Mouse (Mus musculus): ENCODE results near the gene Hunk. TPM values are rescaled to one million over a fixed set of nuclear protein-coding genes. Genes with fewer than 3 reads are reported as not detected.

Gene Hunk
- polyA plus RNA-seq, 1 experiment from 2014 or later: 15.0 TPM

GRCm38 (mm10) chr16:90379897-90380296, 5.9 kb upstream of the Hunk start:
- Histone ChIP-seq H3K4me2 (replicated peaks) (no peak overlapping the region), H3K9me3 (0 out of 2 replicates have a peak, but pooled peaks cover 7% of the 10 kb centered on the region), H3K27ac (replicated peaks) (no peak overlapping the region), H3K27me3 (peaks cover 47% of the 10 kb centered on the region), H3K9ac (replicated peaks) (no peak overlapping the region), H3K4me1 (peaks cover 4% of the 10 kb centered on the region), H3K4me3 (no peak overlapping the region), H3K36me3 (no peaks in the 10 kb centered on the region)
- ATAC-seq (ENCODE audit: low FRiP score, low read depth): peak; percentile 65
- 15% methylated on average over 11 of the region's 11 CpGs for WGBS

- Histone ChIP-seq H3K27me3 (peaks cover 50% of the 10 kb centered on the region), H3K27ac (replicated peaks) (no peak overlapping the region), H3K4me2 (replicated peaks) (no peak overlapping the region), H3K4me3 (no peak overlapping the region), H3K9ac (replicated peaks) (no peak overlapping the region), H3K9me3 (0 out of 2 replicates have a peak, but pooled peaks cover 7% of the 10 kb centered on the region), H3K4me1 (peaks cover 11% of the 10 kb centered on the region), H3K36me3 (no peaks in the 10 kb centered on the region)
- 82% methylated on average over 3 of the region's 3 CpGs for WGBS
- ATAC-seq (ENCODE audit: low FRiP score, low read depth): no peak
Measured at GRCm38 (mm10) chr16:90381633-90382032, 4.2 kb upstream of the Hunk start.

GRCm38 (mm10) chr16:90382701-90383280, 3.0 kb upstream of the Hunk start:
- Histone ChIP-seq H3K4me2 (replicated peaks) (no peak overlapping the region), H3K4me1 (peaks cover 21% of the 10 kb centered on the region), H3K27me3 (peaks cover 50% of the 10 kb centered on the region), H3K4me3 (no peak overlapping the region), H3K9me3 (0 out of 2 replicates have a peak, but pooled peaks cover 7% of the 10 kb centered on the region), H3K27ac (replicated peaks) (no peak overlapping the region), H3K36me3 (no peaks in the 10 kb centered on the region), H3K9ac (replicated peaks) (no peak overlapping the region)
- ATAC-seq (ENCODE audit: low FRiP score, low read depth): no peak
- WGBS: 87% methylated on average over 10 of the region's 10 CpGs

GRCm38 (mm10) chr16:90384058-90384457, 1.8 kb upstream of the Hunk start:
- no peak for ATAC-seq (ENCODE audit: low FRiP score, low read depth)
- no peak overlapping the region for H3K4me3 ChIP-seq
- H3K9me3 ChIP-seq: 0 out of 2 replicates have a peak, but pooled peaks cover 7% of the 10 kb centered on the region
- no peak overlapping the region for H3K9ac ChIP-seq (replicated peaks)
- peaks cover 41% of the 10 kb centered on the region for H3K27me3 ChIP-seq
- WGBS: 81% methylated on average over 3 of the region's 3 CpGs
- no peak overlapping the region for H3K27ac ChIP-seq (replicated peaks)
- H3K4me2 ChIP-seq (replicated peaks): no peak overlapping the region
- H3K36me3 ChIP-seq: no peaks in the 10 kb centered on the region
- H3K4me1 ChIP-seq: peaks cover 33% of the 10 kb centered on the region

GRCm38 (mm10) chr16:90384846-90385245, 967 bp upstream of the Hunk start:
- Histone ChIP-seq H3K4me3 (peak overlapping the region; percentile 76), H3K36me3 (no peaks in the 10 kb centered on the region; the same call in 1 of the 2 replicates), H3K4me1 (peaks cover 41% of the 10 kb centered on the region), H3K27me3 (peaks cover 41% of the 10 kb centered on the region), H3K9ac (replicated peaks) (peak overlapping the region; percentile 88), H3K9me3 (0 out of 2 replicates have a peak, but pooled peaks cover 7% of the 10 kb centered on the region), H3K27ac (replicated peaks) (0 out of 2 replicates have a peak overlapping the region, but pooled peaks have one; percentile 96), H3K4me2 (replicated peaks) (peak overlapping the region; percentile 91)
- WGBS: 3% methylated on average over 12 of the region's 12 CpGs
- no peak for ATAC-seq (ENCODE audit: low FRiP score, low read depth)

GRCm38 (mm10) chr16:90385326-90385687, 506 bp upstream of the Hunk start:
- Histone ChIP-seq H3K36me3 (no peaks in the 10 kb centered on the region; the same call in 1 of the 2 replicates), H3K4me2 (replicated peaks) (peak overlapping the region; percentile 91), H3K9ac (replicated peaks) (peak overlapping the region; percentile 88), H3K4me1 (peaks cover 45% of the 10 kb centered on the region), H3K27ac (replicated peaks) (peak overlapping the region; percentile 96), H3K9me3 (0 out of 2 replicates have a peak, but pooled peaks cover 7% of the 10 kb centered on the region), H3K27me3 (peaks cover 41% of the 10 kb centered on the region), H3K4me3 (peak overlapping the region; percentile 76)
- under 1% methylated on average over 16 of the region's 16 CpGs for WGBS
- peak; percentile 52 for ATAC-seq (ENCODE audit: low FRiP score, low read depth)

GRCm38 (mm10) chr16:90386514-90387160, 824 bp downstream of the Hunk start:
- Histone ChIP-seq H3K9ac (replicated peaks) (peak overlapping the region; percentile 88), H3K27ac (replicated peaks) (peak overlapping the region; percentile 96), H3K27me3 (peaks cover 33% of the 10 kb centered on the region), H3K4me2 (replicated peaks) (peak overlapping the region; percentile 91), H3K4me1 (peaks cover 45% of the 10 kb centered on the region), H3K4me3 (peak overlapping the region; percentile 76), H3K36me3 (peaks cover 12% of the 10 kb centered on the region), H3K9me3 (0 out of 2 replicates have a peak, but pooled peaks cover 5% of the 10 kb centered on the region)
- ATAC-seq (ENCODE audit: low FRiP score, low read depth): peak; percentile 57
- WGBS: under 1% methylated on average over 49 of the region's 49 CpGs

GRCm38 (mm10) chr16:90387161-90387671, 1.4 kb downstream of the Hunk start:
- ATAC-seq (ENCODE audit: low FRiP score, low read depth): peak; percentile 17
- Histone ChIP-seq H3K27me3 (peaks cover 27% of the 10 kb centered on the region), H3K27ac (replicated peaks) (peak overlapping the region; percentile 96), H3K4me3 (peak overlapping the region; percentile 76), H3K4me1 (peaks cover 45% of the 10 kb centered on the region), H3K36me3 (peaks cover 18% of the 10 kb centered on the region), H3K9me3 (no peaks in the 10 kb centered on the region), H3K4me2 (replicated peaks) (peak overlapping the region; percentile 91), H3K9ac (replicated peaks) (peak overlapping the region; percentile 88)
- WGBS: under 1% methylated on average over 12 of the region's 12 CpGs

- Histone ChIP-seq H3K27me3 (peaks cover 21% of the 10 kb centered on the region), H3K27ac (replicated peaks) (no peak overlapping the region), H3K9ac (replicated peaks) (no peak overlapping the region; the same call in 1 of the 2 replicates), H3K4me3 (peak overlapping the region; percentile 76), H3K36me3 (peaks cover 21% of the 10 kb centered on the region), H3K9me3 (no peaks in the 10 kb centered on the region), H3K4me1 (peaks cover 45% of the 10 kb centered on the region), H3K4me2 (replicated peaks) (peak overlapping the region; percentile 91)
- WGBS: 51% methylated on average over 4 of the region's 4 CpGs
- no peak for ATAC-seq (ENCODE audit: low FRiP score, low read depth)
Measured at GRCm38 (mm10) chr16:90387961-90388360, 2.1 kb downstream of the Hunk start.

- WGBS: 77% methylated on average over 15 of the region's 15 CpGs
- peak overlapping the region; percentile 35; the same call in 1 of the 2 replicates for H3K9ac ChIP-seq (replicated peaks)
- 0 out of 2 replicates have a peak overlapping the region, but pooled peaks have one; percentile 0 for H3K4me3 ChIP-seq
- H3K27me3 ChIP-seq: peaks cover 9% of the 10 kb centered on the region
- H3K27ac ChIP-seq (replicated peaks): no peak overlapping the region
- H3K36me3 ChIP-seq: peaks cover 21% of the 10 kb centered on the region
- peak overlapping the region; percentile 91 for H3K4me2 ChIP-seq (replicated peaks)
- no peak for ATAC-seq (ENCODE audit: low FRiP score, low read depth)
- H3K4me1 ChIP-seq: peaks cover 48% of the 10 kb centered on the region
- no peaks in the 10 kb centered on the region for H3K9me3 ChIP-seq
Measured at GRCm38 (mm10) chr16:90389103-90389750, 3.4 kb downstream of the Hunk start.

- peaks cover 49% of the 10 kb centered on the region for H3K4me1 ChIP-seq
- no peak for ATAC-seq (ENCODE audit: low FRiP score, low read depth)
- H3K36me3 ChIP-seq: peaks cover 21% of the 10 kb centered on the region
- H3K9ac ChIP-seq (replicated peaks): no peak overlapping the region
- no peak overlapping the region for H3K4me2 ChIP-seq (replicated peaks)
- 97% methylated on average over 16 of the region's 16 CpGs for WGBS
- no peak overlapping the region for H3K27ac ChIP-seq (replicated peaks)
- H3K9me3 ChIP-seq: no peaks in the 10 kb centered on the region
- H3K4me3 ChIP-seq: no peak overlapping the region
- H3K27me3 ChIP-seq: no peaks in the 10 kb centered on the region
Measured at GRCm38 (mm10) chr16:90390731-90391130, 4.9 kb downstream of the Hunk start.

Measured in midbrain, embryonic 12.5 days (tissue).